ENCODE assay signal across 18 mouse cellular contexts in genomic region chr17:28863926-28864325, GRCm38 (mm10). TPM values are rescaled to one million over a fixed set of nuclear protein-coding genes. Genes with fewer than 3 reads are reported as not detected.
"Had no signal": no experiment of that assay in that cellular context is flagged by ENCODE, and none has a peak within 500 bp of the region (broad histone marks: within the 10 kb centered on the region; RNA-seq: fewer than 3 reads in every experiment).

No protein-coding gene starts in this region.

- DNase-seq: liver, embryonic 13.5 days; liver, postnatal 0 days; lung, adult 2 months; lung, postnatal 14 days; lung, postnatal 36 days; right cerebral cortex, postnatal 14 days had no signal

- H3K27me3 ChIP-seq: liver, embryonic 13.5 days; lung, embryonic 15.5 days; midbrain, embryonic 13.5 days; midbrain, embryonic 15.5 days; neural tube, embryonic 12.5 days; stomach, embryonic 15.5 days had no signal

- H3K27ac ChIP-seq: liver, embryonic 13.5 days; liver, embryonic 15.5 days; lung, embryonic 15.5 days; macrophage; midbrain, embryonic 13.5 days; midbrain, embryonic 15.5 days; neural tube, embryonic 12.5 days; stomach, embryonic 15.5 days; stomach, postnatal 0 days had no signal

- H3K4me3 ChIP-seq: liver, embryonic 13.5 days; liver, embryonic 15.5 days; lung, embryonic 15.5 days; megakaryocyte, embryonic 14.5 days; midbrain, embryonic 13.5 days; midbrain, embryonic 15.5 days; neural tube, embryonic 12.5 days; stomach, embryonic 15.5 days had no signal

- H3K4me1 ChIP-seq: liver, embryonic 13.5 days; lung, embryonic 15.5 days; megakaryocyte, embryonic 14.5 days; neural tube, embryonic 12.5 days; stomach, embryonic 15.5 days had no signal

- H3K36me3 ChIP-seq: liver, embryonic 13.5 days; liver, embryonic 15.5 days; lung, embryonic 15.5 days; midbrain, embryonic 13.5 days; midbrain, embryonic 15.5 days; neural tube, embryonic 12.5 days; stomach, embryonic 15.5 days had no signal

RNA-seq across cellular contexts. Expression of gene Pnpla1, which starts 5.7 kb away (rescaled TPM):
- polyA plus RNA-seq: liver, embryonic 13.5 days; lung, embryonic 15.5 days; macrophage; midbrain, embryonic 11.5 days; midbrain, embryonic 13.5 days; midbrain, postnatal 0 days; neural tube, embryonic 12.5 days; spleen, adult 2 months had no signal

RNA-seq across cellular contexts. Expression of gene 4930539E08Rik, which starts 51.2 kb away (rescaled TPM):
- polyA plus RNA-seq: midbrain, embryonic 11.5 days had no signal
